Mouse (Mus musculus): Measurements from ENCODE around the gene Mpzl2. TPM values are rescaled to one million over a fixed set of nuclear protein-coding genes. Genes with fewer than 3 reads are reported as not detected.

Mpzl2 gene
- polyA plus RNA-seq, 1 experiment, result not detected

DNA sequence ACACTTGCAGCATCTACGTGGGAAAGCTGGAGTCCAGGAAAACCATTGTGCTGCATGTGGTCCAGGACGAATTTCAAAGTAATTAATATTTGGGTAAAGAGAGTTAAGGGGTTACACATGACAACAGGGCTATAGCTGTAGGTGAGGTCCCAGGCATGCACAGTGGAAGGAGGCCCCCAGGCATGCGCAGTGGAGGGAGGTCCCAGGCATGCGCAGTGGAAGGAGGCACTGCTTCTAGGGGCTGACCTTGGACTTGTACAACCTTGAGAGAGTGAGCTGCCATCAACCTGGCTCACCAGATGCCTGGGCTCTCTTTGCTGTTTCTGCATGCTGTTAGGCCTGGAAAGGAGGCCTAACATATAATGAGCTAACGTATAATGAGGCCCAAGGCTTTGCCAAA is 58.3 kb downstream of the Mpzl2 start:
- H3K4me3 ChIP-seq (replicated peaks), result no peak overlapping the region
- no peaks in the 10 kb centered on the region for H3K9me3 ChIP-seq
- no peaks in the 10 kb centered on the region for H3K36me3 ChIP-seq (replicated peaks; ENCODE audit: low read length)
- H3K27me3 ChIP-seq (replicated peaks), result peaks cover 79% of the 10 kb centered on the region
- TF ChIP-seq FLI1 (IDR thresholded peaks at IDR 0.05; ENCODE audit: low read length), result no peak
- no peak for TF ChIP-seq GATA1 (IDR thresholded peaks at IDR 0.05; ENCODE audit: borderline replicate concordance, low read length)
- H3K4me1 ChIP-seq, result peaks cover 17% of the 10 kb centered on the region

DNA sequence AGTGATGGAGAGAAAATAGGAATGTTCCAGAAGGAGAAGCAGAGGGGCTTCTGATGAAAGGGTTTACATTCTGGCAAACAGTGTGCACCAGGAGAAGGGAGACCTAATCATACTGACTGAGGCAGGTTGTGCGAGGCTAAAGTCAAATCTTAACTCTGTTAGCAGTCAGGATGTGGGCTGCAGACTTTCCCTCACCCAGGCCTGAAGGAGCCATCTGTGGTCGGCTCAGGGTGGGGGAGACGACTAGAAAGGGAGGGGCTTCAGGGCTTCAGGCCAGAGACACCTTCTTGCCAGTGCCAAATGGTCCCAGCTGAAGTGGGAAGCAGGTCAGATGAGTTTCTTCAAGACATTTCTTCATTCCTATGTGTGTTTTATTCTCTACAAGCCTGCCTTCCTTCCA is 58.8 kb downstream of the Mpzl2 start:
- Histone ChIP-seq H3K9me3 (no peaks in the 10 kb centered on the region), H3K4me3 (replicated peaks) (no peak overlapping the region), H3K27me3 (replicated peaks) (peaks cover 79% of the 10 kb centered on the region), H3K36me3 (replicated peaks; ENCODE audit: low read length) (no peaks in the 10 kb centered on the region), H3K4me1 (peaks cover 17% of the 10 kb centered on the region)
- no peak for TF ChIP-seq FLI1 (IDR thresholded peaks at IDR 0.05; ENCODE audit: low read length)
- TF ChIP-seq GATA1 (IDR thresholded peaks at IDR 0.05; ENCODE audit: borderline replicate concordance, low read length), result no peak

DNA sequence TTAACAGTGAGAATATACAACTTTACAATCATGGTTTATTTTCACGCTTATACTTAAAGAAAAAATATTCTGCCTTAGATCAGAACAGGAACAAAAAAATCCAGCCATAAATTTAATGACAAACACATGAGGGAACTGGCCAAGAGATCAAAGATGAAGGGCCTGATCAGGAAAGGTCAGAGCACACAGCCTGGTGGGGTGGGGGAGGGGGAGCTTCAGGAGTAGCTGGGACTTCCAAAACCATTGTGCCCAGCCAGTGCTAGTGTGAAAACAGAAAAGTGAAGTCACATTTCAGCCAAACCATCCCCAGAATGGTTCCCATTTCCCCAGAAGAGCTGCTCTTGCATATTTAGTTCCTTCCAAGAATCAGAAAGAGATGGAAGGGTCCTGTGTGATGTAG is 62.9 kb downstream of the Mpzl2 start:
- H3K4me3 ChIP-seq (replicated peaks), result no peak overlapping the region
- no peak for TF ChIP-seq FLI1 (IDR thresholded peaks at IDR 0.05; ENCODE audit: low read length)
- no peak for TF ChIP-seq GATA1 (IDR thresholded peaks at IDR 0.05; ENCODE audit: borderline replicate concordance, low read length)
- no peaks in the 10 kb centered on the region for H3K36me3 ChIP-seq (replicated peaks; ENCODE audit: low read length)
- H3K4me1 ChIP-seq, result peaks cover 11% of the 10 kb centered on the region
- H3K9me3 ChIP-seq, result no peaks in the 10 kb centered on the region
- H3K27me3 ChIP-seq (replicated peaks), result peaks cover 70% of the 10 kb centered on the region

- peaks cover 65% of the 10 kb centered on the region for H3K27me3 ChIP-seq (replicated peaks)
These were observed 63.8 kb downstream of the Mpzl2 start for GRCm38 (mm10) chr9:45103211-45103979.

More at GRCm38 (mm10) chr9:45103211-45103979, 63.8 kb downstream of the Mpzl2 start:
- Histone ChIP-seq H3K4me3 (replicated peaks) (no peak overlapping the region), H3K36me3 (replicated peaks; ENCODE audit: low read length) (no peaks in the 10 kb centered on the region), H3K9me3 (no peaks in the 10 kb centered on the region), H3K4me1 (peaks cover 6% of the 10 kb centered on the region)
- no peak for TF ChIP-seq FLI1 (IDR thresholded peaks at IDR 0.05; ENCODE audit: low read length)
- TF ChIP-seq GATA1 (IDR thresholded peaks at IDR 0.05; ENCODE audit: borderline replicate concordance, low read length), result no peak

Other genes with a start within 250 kb of the Mpzl2 start
- gene Tmem25, start 240.5 kb upstream of the Mpzl2 start, polyA plus RNA-seq (2012; ENCODE audit: insufficient read depth, low replicate concordance), result not detected in 2 replicates
- 0.56 TPM in 1 of 2 replicates, not detected in the other for gene Ttc36, start 236.7 kb upstream of the Mpzl2 start, polyA plus RNA-seq (2012; ENCODE audit: insufficient read depth, low replicate concordance)
- gene Kmt2a, start 158.5 kb upstream of the Mpzl2 start, polyA plus RNA-seq (2012; ENCODE audit: insufficient read depth, low replicate concordance), result 3.1 and 5.9 TPM in 2 replicates
- 26.7 and 39.7 TPM in 2 replicates for gene Atp5l, start 119.1 kb upstream of the Mpzl2 start, polyA plus RNA-seq (2012; ENCODE audit: insufficient read depth, low replicate concordance)
- gene Ube4a, start 74.2 kb upstream of the Mpzl2 start, polyA plus RNA-seq (2012; ENCODE audit: insufficient read depth, low replicate concordance), result 0.76 and 2.0 TPM in 2 replicates
- gene Cd3g, start 59.4 kb upstream of the Mpzl2 start, polyA plus RNA-seq (2012; ENCODE audit: insufficient read depth, low replicate concordance), result not detected in 2 replicates
- gene Cd3d, start 58.0 kb upstream of the Mpzl2 start, polyA plus RNA-seq (2012; ENCODE audit: insufficient read depth, low replicate concordance), result not detected in 2 replicates
- not detected in 2 replicates for gene Cd3e, start 30.2 kb upstream of the Mpzl2 start, polyA plus RNA-seq (2012; ENCODE audit: insufficient read depth, low replicate concordance)
- not detected in 2 replicates for gene Mpzl3, start 15.4 kb downstream of the Mpzl2 start, polyA plus RNA-seq (2012; ENCODE audit: insufficient read depth, low replicate concordance)
- 0.40 TPM in 1 of 2 replicates, not detected in the other for gene Jaml, start 39.4 kb downstream of the Mpzl2 start, polyA plus RNA-seq (2012; ENCODE audit: insufficient read depth, low replicate concordance)
- gene Scn2b, start 78.0 kb downstream of the Mpzl2 start, polyA plus RNA-seq (2012; ENCODE audit: insufficient read depth, low replicate concordance), result 0.09 TPM in 1 of 2 replicates, not detected in the other
- not detected in 2 replicates for gene Scn4b, start 98.6 kb downstream of the Mpzl2 start, polyA plus RNA-seq (2012; ENCODE audit: insufficient read depth, low replicate concordance)
- 0.13 TPM in 1 of 2 replicates, not detected in the other for gene BC049352, start 142.2 kb downstream of the Mpzl2 start, polyA plus RNA-seq (2012; ENCODE audit: insufficient read depth, low replicate concordance)
- not detected in 2 replicates for gene Tmprss4, start 164.3 kb downstream of the Mpzl2 start, polyA plus RNA-seq (2012; ENCODE audit: insufficient read depth, low replicate concordance)
- 4.8 and 7.7 TPM in 2 replicates for gene Il10ra, start 229.3 kb downstream of the Mpzl2 start, polyA plus RNA-seq (2012; ENCODE audit: insufficient read depth, low replicate concordance)